Mouse (Mus musculus) frontal cortex, adult 2 months (tissue): ENCODE measurements at regions not wholly inside any gene's neighbourhood (a gene's known extent, or its start where the extent isn't known, plus 50 kb on each side); places are given as distances from the start of the nearest gene placed in this dataset.
"Not testable (repeated sequence)": the region's sequence is repeated elsewhere in the genome, so short reads cannot be mapped to it uniquely, and the experiment has no call there.

Source experiments
- DNase-seq, 2 experiments: peaks; one replicate each; pipeline ENCODE4 v3.0.0; 2022; ENCODE audit warnings: low spot score in 1 of 2; ENCODE audit errors: extremely low spot score in 1 of 2

GRCm38 (mm10) chr10:96188168-96188567 lies 51.8 kb downstream of the Gm5426 start:
- DNase-seq: no peak

GRCm38 (mm10) chr10:96190168-96190987 lies 54.0 kb downstream of the Gm5426 start:
- DNase-seq: peak in 1 of 2 experiments; percentile 7

GRCm38 (mm10) chr10:96200932-96201641 lies 64.7 kb downstream of the Gm5426 start:
- DNase-seq: no peak

GRCm38 (mm10) chr10:96201891-96202290 lies 65.5 kb downstream of the Gm5426 start:
- no peak for DNase-seq

GRCm38 (mm10) chr10:96202871-96203270 lies 66.5 kb downstream of the Gm5426 start:
- DNase-seq: no peak

GRCm38 (mm10) chr10:96204198-96204597 lies 67.8 kb downstream of the Gm5426 start:
- no peak for DNase-seq

GRCm38 (mm10) chr10:96209171-96209570 lies 72.8 kb downstream of the Gm5426 start:
- no peak for DNase-seq

- no peak for DNase-seq
Measured at GRCm38 (mm10) chr10:96211189-96211588, 74.8 kb downstream of the Gm5426 start.

- DNase-seq: peak; percentile 88 to 99
Measured at GRCm38 (mm10) chr10:96213876-96214275, 77.5 kb downstream of the Gm5426 start.

- DNase-seq: no peak
Measured at GRCm38 (mm10) chr10:96214285-96214684, 77.9 kb downstream of the Gm5426 start.

- DNase-seq: no peak
Measured at GRCm38 (mm10) chr10:96214946-96215345, 78.5 kb downstream of the Gm5426 start.

GRCm38 (mm10) chr10:96220731-96221130 lies 84.3 kb downstream of the Gm5426 start:
- no peak for DNase-seq

GRCm38 (mm10) chr10:96230391-96230790 lies 94.0 kb downstream of the Gm5426 start:
- DNase-seq: no peak

- DNase-seq: no peak
Measured at GRCm38 (mm10) chr10:96231309-96231708, 94.9 kb downstream of the Gm5426 start.

- no peak for DNase-seq
Measured at GRCm38 (mm10) chr10:96232889-96233288, 96.5 kb downstream of the Gm5426 start.

GRCm38 (mm10) chr10:96234564-96235412 lies 98.4 kb downstream of the Gm5426 start:
- no peak for DNase-seq

- DNase-seq: not testable (repeated sequence)
Measured at GRCm38 (mm10) chr10:96236031-96236430, 99.6 kb downstream of the Gm5426 start.

- DNase-seq: no peak
Measured at GRCm38 (mm10) chr10:96236777-96237373, 100.5 kb downstream of the Gm5426 start.

GRCm38 (mm10) chr10:96237572-96238130 lies 101.2 kb downstream of the Gm5426 start:
- DNase-seq: no peak

- DNase-seq: no peak
Measured at GRCm38 (mm10) chr10:96238251-96238650, 101.8 kb downstream of the Gm5426 start.
